8 mouse cellular contexts compared by ENCODE assay signal in the genomic region with DNA sequence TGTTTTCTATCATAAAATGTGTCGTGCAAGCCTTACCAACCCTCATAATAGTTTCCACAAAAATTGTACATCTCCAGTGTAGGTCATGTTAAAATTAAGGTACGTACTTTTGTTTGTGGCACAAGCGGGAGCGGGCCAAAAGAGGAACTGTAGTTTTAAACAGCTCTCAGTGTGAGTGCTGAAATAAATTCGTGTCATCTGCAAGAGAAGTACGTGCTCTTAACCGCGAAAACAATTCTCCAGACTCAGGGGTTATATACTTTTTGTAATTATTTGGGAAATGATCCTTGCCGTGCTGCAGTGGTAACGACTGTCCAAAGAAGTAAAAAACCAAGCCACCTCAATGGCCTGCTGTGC. TPM values are rescaled to one million over a fixed set of nuclear protein-coding genes. Genes with fewer than 3 reads are reported as not detected.
A peak's percentile ranks its signal among the peaks of the same experiment; 100 is the strongest.
DNase-seq lines count a peak whose midpoint lies in the region; ATAC-seq lines count a peak whose summit lies in the region.

No protein-coding gene starts in this region.

- H3K4me2 ChIP-seq in heart, embryonic 14.5 days (ENCODE audit: low read length): peak overlapping the region; percentile 77

- H3K4me3 ChIP-seq in heart, embryonic 14.5 days (ENCODE audit: control insufficient read depth in 1 of 2, insufficient read depth in 1 of 2, low read depth in 1 of 2, low read length in 2 of 2): peak overlapping the region; percentile 70 to 71
- peak overlapping the region; percentile 74 for H3K4me3 ChIP-seq in hindbrain, embryonic 10.5 days

- WGBS in heart, embryonic 14.5 days: 24% methylated on average over 10 of the region's 10 CpGs
- WGBS in hindbrain, embryonic 10.5 days: 32% methylated on average over 10 of the region's 10 CpGs

- H3K9me3 ChIP-seq in heart, embryonic 14.5 days (ENCODE audit: control insufficient read depth, low read length): peaks cover 4% of the 10 kb centered on the region; the same call in 1 of the 2 replicates
- H3K9me3 ChIP-seq in hindbrain, embryonic 10.5 days: no peaks in the 10 kb centered on the region

- ATAC-seq in heart, embryonic 14.5 days (ENCODE audit: insufficient number of reproducible peaks, insufficient read depth, low FRiP score, low read depth): no peak
- peak; percentile 21; the same call in 1 of the 2 replicates for ATAC-seq in megakaryocyte-erythroid progenitor cell, adult 5-6 weeks (replicated peaks; ENCODE audit: low FRiP score, low TSS enrichment, poor library complexity, severe bottlenecking)

- no peak for DNase-seq in heart, adult 8-10 months (ENCODE audit: low spot score)
- peak; percentile 71 for DNase-seq in MEL-GATA-1-ER (ENCODE audit: extremely low read depth, low read depth)
- DNase-seq in hindbrain, embryonic 10.5 days (ENCODE audit: low spot score): no peak
- DNase-seq in thymus, adult 18-20 months: no peak
- no peak for DNase-seq in adrenal gland, postnatal 14 days
- no peak for DNase-seq in spleen, postnatal 14 days (ENCODE audit: low spot score in 2 of 2)

- no peaks in the 10 kb centered on the region for H3K27me3 ChIP-seq in heart, embryonic 14.5 days (ENCODE audit: control insufficient read depth, insufficient read depth, low read length)
- H3K27me3 ChIP-seq in hindbrain, embryonic 10.5 days (ENCODE audit: insufficient read depth, poor library complexity, severe bottlenecking): no peaks in the 10 kb centered on the region

- peak overlapping the region; percentile 74 for H3K9ac ChIP-seq in heart, embryonic 14.5 days (ENCODE audit: low read length)

- H3K27ac ChIP-seq in heart, embryonic 14.5 days (replicated peaks in 1 of 2; ENCODE audit: control insufficient read depth in 1 of 2, insufficient read depth in 1 of 2, low read depth in 2 of 2, low read length in 2 of 2): peak overlapping the region; percentile 58 to 70
- peak overlapping the region; percentile 91 for H3K27ac ChIP-seq in hindbrain, embryonic 10.5 days

- peaks cover 24% of the 10 kb centered on the region for H3K36me3 ChIP-seq in heart, embryonic 14.5 days (ENCODE audit: control insufficient read depth, insufficient read depth, low read length)
- H3K36me3 ChIP-seq in hindbrain, embryonic 10.5 days: peaks cover 26% of the 10 kb centered on the region

- peaks cover 4% of the 10 kb centered on the region in 2 experiments; a peak in 2 of 4 replicates for H3K4me1 ChIP-seq in heart, embryonic 14.5 days (ENCODE audit: control insufficient read depth in 2 of 2, insufficient read depth in 2 of 2, low read length in 2 of 2)
- peaks cover 11% of the 10 kb centered on the region; the same call in 1 of the 2 replicates for H3K4me1 ChIP-seq in hindbrain, embryonic 10.5 days (replicated peaks)

RNA-seq across cellular contexts. Expression of a gene that starts 0.5 kb away (rescaled TPM):
- 26.0 and 30.9 TPM in 2 replicates for polyA plus RNA-seq in heart, embryonic 14.5 days (2014; fragmentation: Nextera tagmentation; extraction: Ambion mirVana)
- total RNA-seq in heart, adult 8-10 months (2022): 10 to 100 TPM; 21.3 to 26.0 (median 22.6) TPM
- polyA plus RNA-seq in hindbrain, embryonic 10.5 days (2016; fragmentation: Nextera tagmentation; extraction: Ambion mirVana): 16.5 and 19.6 TPM in 2 replicates
- total RNA-seq in megakaryocyte-erythroid progenitor cell, adult 5-6 weeks (2014; fragmentation: Nextera tagmentation): 56.5 and 69.5 TPM in 2 replicates
- 76.9 and 78.5 TPM in 2 replicates for total RNA-seq in megakaryocyte-erythroid progenitor cell, adult 5-6 weeks (2017)
- 22.1 and 23.1 TPM in 2 replicates for total RNA-seq in adrenal gland, postnatal 14 days (2021)

RNA-seq across cellular contexts. Expression of a gene that starts 11.9 kb away (rescaled TPM):
- 35.7 and 42.5 TPM in 2 replicates for polyA plus RNA-seq in heart, embryonic 14.5 days (2014; fragmentation: Nextera tagmentation; extraction: Ambion mirVana)
- total RNA-seq in heart, adult 8-10 months (2022): 10 to 100 TPM; 50.1 to 60.7 (median 53.0) TPM
- polyA plus RNA-seq in hindbrain, embryonic 10.5 days (2016; fragmentation: Nextera tagmentation; extraction: Ambion mirVana): 41.0 and 46.7 TPM in 2 replicates
- total RNA-seq in megakaryocyte-erythroid progenitor cell, adult 5-6 weeks (2014; fragmentation: Nextera tagmentation): 36.9 and 43.0 TPM in 2 replicates
- 117 and 131 TPM in 2 replicates for total RNA-seq in megakaryocyte-erythroid progenitor cell, adult 5-6 weeks (2017)
- total RNA-seq in adrenal gland, postnatal 14 days (2021): 54.4 and 57.0 TPM in 2 replicates

RNA-seq across cellular contexts. Expression of a gene that starts 33.4 kb away (rescaled TPM):
- polyA plus RNA-seq in heart, embryonic 14.5 days (2014; fragmentation: Nextera tagmentation; extraction: Ambion mirVana): 0.20 and 0.61 TPM in 2 replicates
- total RNA-seq in heart, adult 8-10 months (2022): not detected
- polyA plus RNA-seq in hindbrain, embryonic 10.5 days (2016; fragmentation: Nextera tagmentation; extraction: Ambion mirVana): 0.10 and 0.25 TPM in 2 replicates
- 0.17 and 0.50 TPM in 2 replicates for total RNA-seq in megakaryocyte-erythroid progenitor cell, adult 5-6 weeks (2014; fragmentation: Nextera tagmentation)
- total RNA-seq in megakaryocyte-erythroid progenitor cell, adult 5-6 weeks (2017): not detected in 2 replicates
- total RNA-seq in adrenal gland, postnatal 14 days (2021): 0.26 and 0.30 TPM in 2 replicates

RNA-seq across cellular contexts. Expression of a gene that starts 33.6 kb away (rescaled TPM):
- polyA plus RNA-seq in heart, embryonic 14.5 days (2014; fragmentation: Nextera tagmentation; extraction: Ambion mirVana): 724 and 803 TPM in 2 replicates
- total RNA-seq in heart, adult 8-10 months (2022): 100 to 1,000 TPM; 432 to 497 (median 454) TPM
- polyA plus RNA-seq in hindbrain, embryonic 10.5 days (2016; fragmentation: Nextera tagmentation; extraction: Ambion mirVana): 932 and 1,013 TPM in 2 replicates
- total RNA-seq in megakaryocyte-erythroid progenitor cell, adult 5-6 weeks (2014; fragmentation: Nextera tagmentation): 4,800 and 5,317 TPM in 2 replicates
- 1,061 and 1,131 TPM in 2 replicates for total RNA-seq in megakaryocyte-erythroid progenitor cell, adult 5-6 weeks (2017)
- total RNA-seq in adrenal gland, postnatal 14 days (2021): 758 and 928 TPM in 2 replicates
